Comparison of ENCODE assay signal across 8 mouse cellular contexts in the genomic region with DNA sequence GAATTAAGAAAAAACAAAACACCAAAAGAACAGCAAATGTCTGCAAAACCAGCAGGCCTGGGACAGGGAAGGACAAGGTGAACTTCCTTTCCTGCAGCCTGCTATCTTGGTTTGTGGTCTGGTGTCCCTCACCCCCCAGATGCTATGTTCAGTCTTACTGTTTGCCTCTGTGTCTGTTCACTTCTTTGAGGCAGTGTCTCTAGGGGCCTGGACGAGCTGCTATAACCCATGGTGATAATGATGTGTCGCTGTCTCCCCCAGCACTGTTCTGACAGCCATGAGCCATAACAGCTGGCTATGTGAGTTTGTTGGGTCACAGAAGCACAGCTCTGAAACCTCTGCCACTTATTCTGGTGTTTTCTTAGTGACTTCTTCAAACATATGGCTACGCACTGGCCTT. TPM values are rescaled to one million over a fixed set of nuclear protein-coding genes. Genes with fewer than 3 reads are reported as not detected.
DNase-seq lines count a peak whose midpoint lies in the region; ATAC-seq and TF ChIP-seq lines count a peak whose summit lies in the region.

No protein-coding gene starts in this region.

- no peak for TF ChIP-seq CTCF in small intestine, adult 2 months (IDR thresholded peaks at IDR 0.05; ENCODE audit: extremely low read depth, insufficient read length, insufficient replicate concordance, low read depth, low read length)

- no peak overlapping the region for H3K4me2 ChIP-seq in limb, embryonic 15.5 days

- H3K4me1 ChIP-seq in limb, embryonic 15.5 days, result peaks cover 67% of the 10 kb centered on the region
- H3K4me1 ChIP-seq in small intestine, adult 2 months (ENCODE audit: control insufficient read depth, insufficient read depth, insufficient read length, low read length), result peaks cover 61% of the 10 kb centered on the region

- WGBS in limb, embryonic 15.5 days, result 45% methylated on average over 3 of the region's 3 CpGs
- WGBS in small intestine, adult 2 months, result 72% methylated on average over 3 of the region's 3 CpGs

- no peak overlapping the region for H3K4me3 ChIP-seq in limb, embryonic 15.5 days
- no peak overlapping the region for H3K4me3 ChIP-seq in small intestine, adult 2 months (ENCODE audit: low read depth, low read length)

- no peak overlapping the region for H3K9ac ChIP-seq in limb, embryonic 15.5 days

- peak; percentile 72 for DNase-seq in 416B (ENCODE audit: low read depth)
- DNase-seq in MEL-GATA-1-ER (ENCODE audit: extremely low read depth, low read depth), result peak; percentile 56
- DNase-seq in heart, postnatal 10 days, result peak; percentile 63 to 66
- DNase-seq in left cerebral cortex, postnatal 14 days (ENCODE audit: low spot score in 2 of 2), result no peak
- DNase-seq in embryo, embryonic 9.5 days (ENCODE audit: extremely low spot score), result no peak
- DNase-seq in urinary bladder, postnatal 14 days (ENCODE audit: low spot score), result no peak

- no peaks in the 10 kb centered on the region for H3K36me3 ChIP-seq in limb, embryonic 15.5 days
- no peaks in the 10 kb centered on the region for H3K36me3 ChIP-seq in small intestine, adult 2 months (ENCODE audit: control insufficient read depth, insufficient read depth, low read length)

- peak overlapping the region; percentile 87 for H3K27ac ChIP-seq in limb, embryonic 15.5 days
- H3K27ac ChIP-seq in small intestine, adult 2 months (ENCODE audit: insufficient read depth, low read depth, low read length), result peak overlapping the region; percentile 74

- no peak for ATAC-seq in limb, embryonic 15.5 days (ENCODE audit: insufficient number of reproducible peaks, low FRiP score, low TSS enrichment, low read depth)

- intact Hi-C loops in heart, postnatal 10 days (cut with DNase I), result loop anchor here (1.0 kb wide), 1 partner anchor 22 kb away; no protein-coding TSS in a partner anchor
- intact Hi-C loops in left cerebral cortex, postnatal 14 days (cut with DNase I), result no loop called here

- H3K9me3 ChIP-seq in limb, embryonic 15.5 days, result no peaks in the 10 kb centered on the region

- no peaks in the 10 kb centered on the region for H3K27me3 ChIP-seq in limb, embryonic 15.5 days
- no peaks in the 10 kb centered on the region for H3K27me3 ChIP-seq in small intestine, adult 2 months (ENCODE audit: control insufficient read depth, insufficient read depth, low read length)

- TF ChIP-seq POLR2A in small intestine, adult 2 months (IDR thresholded peaks at IDR 0.05; ENCODE audit: low read depth, low read length), result no peak

RNA-seq across cellular contexts. Expression of a gene that starts 23.2 kb away (rescaled TPM):
- total RNA-seq in heart, postnatal 10 days (2021), result 100 to 1,000 TPM in 1 of 2 experiments, 10 to 100 TPM in 1; 65.8 to 116 TPM
- polyA plus RNA-seq in limb, embryonic 15.5 days (2015; fragmentation: Nextera tagmentation; extraction: Ambion mirVana), result 63.6 and 77.1 TPM in 2 replicates
- polyA plus RNA-seq in small intestine, adult 2 months (2012; rRNA removed), result 21.5 and 35.0 TPM in 2 replicates
- 10 to 100 TPM; 52.5 to 76.3 TPM for total RNA-seq in left cerebral cortex, postnatal 14 days (2021)

RNA-seq across cellular contexts. Expression of a gene that starts 27.8 kb away (rescaled TPM):
- total RNA-seq in heart, postnatal 10 days (2021), result 10 to 100 TPM; 20.8 to 22.8 TPM
- polyA plus RNA-seq in limb, embryonic 15.5 days (2015; fragmentation: Nextera tagmentation; extraction: Ambion mirVana), result 41.3 and 44.4 TPM in 2 replicates
- 5.8 and 14.2 TPM in 2 replicates for polyA plus RNA-seq in small intestine, adult 2 months (2012; rRNA removed)
- 10 to 100 TPM; 18.1 to 19.4 TPM for total RNA-seq in left cerebral cortex, postnatal 14 days (2021)

RNA-seq across cellular contexts. Expression of a gene that starts 28.1 kb away (rescaled TPM):
- 10 to 100 TPM; 73.8 to 83.7 TPM for total RNA-seq in heart, postnatal 10 days (2021)
- 97.5 and 110 TPM in 2 replicates for polyA plus RNA-seq in limb, embryonic 15.5 days (2015; fragmentation: Nextera tagmentation; extraction: Ambion mirVana)
- 33.0 and 51.4 TPM in 2 replicates for polyA plus RNA-seq in small intestine, adult 2 months (2012; rRNA removed)
- 10 to 100 TPM; 60.8 to 67.3 TPM for total RNA-seq in left cerebral cortex, postnatal 14 days (2021)

Comparison
In these comparisons a context has a peak if more than half of its experiments do, and no peak if none do; other contexts are left out.
1. DNase-seq: peak in 416B (single experiment), MEL-GATA-1-ER (single experiment) and heart, postnatal 10 days (2 of 2); none in left cerebral cortex, postnatal 14 days (0 of 2), embryo, embryonic 9.5 days (single experiment) and urinary bladder, postnatal 14 days (single experiment).